Mouse (Mus musculus) liver, embryonic 15.5 days (tissue): ENCODE data around the gene Insm1. TPM values are rescaled to one million over a fixed set of nuclear protein-coding genes. Genes with fewer than 3 reads are reported as not detected.

ENCODE experiments used
- ATAC-seq: fragments of 200-750 bp; cut with Nextera tagmentation; 2 replicates; pipeline ENCODE4 v1.8.0; 2017; ENCODE audit warnings: moderate number of reproducible peaks, mild to moderate bottlenecking, moderate library complexity; ENCODE audit not compliant: insufficient read depth
- H3K27ac ChIP-seq: fragments of 300-500 bp; sonication (generic); replicated peaks from 2 replicates; pipeline ENCODE4 v1.5.1; 2015; ENCODE audit warnings: mild to moderate bottlenecking, inconsistent platforms
- H3K27me3 ChIP-seq: fragments of 300-500 bp; sonication (generic); 2 replicates; pipeline ENCODE4 v1.6.1; 2015; ENCODE audit warnings: mild to moderate bottlenecking, inconsistent platforms
- H3K36me3 ChIP-seq: fragments of 300-500 bp; sonication (generic); replicated peaks from 2 replicates; pipeline ENCODE4 v1.6.1; 2015; ENCODE audit warnings: moderate library complexity, mild to moderate bottlenecking, inconsistent platforms
- H3K4me1 ChIP-seq: fragments of 300-500 bp; sonication (generic); replicated peaks from 2 replicates; pipeline ENCODE4 v1.6.1; 2015; ENCODE audit warnings: inconsistent platforms
- H3K4me2 ChIP-seq: fragments of 300-500 bp; sonication (generic); 2 replicates; pipeline ENCODE4 v1.6.1; 2015; ENCODE audit warnings: moderate library complexity, mild to moderate bottlenecking, inconsistent platforms
- H3K4me3 ChIP-seq: fragments of 300-500 bp; sonication (generic); replicated peaks from 2 replicates; pipeline ENCODE4 v1.5.1; 2015; ENCODE audit warnings: mild to moderate bottlenecking, inconsistent platforms
- H3K9ac ChIP-seq: fragments of 300-500 bp; sonication (generic); 2 replicates; pipeline ENCODE4 v1.6.1; 2015; ENCODE audit warnings: moderate library complexity, mild to moderate bottlenecking, inconsistent platforms
- H3K9me3 ChIP-seq: fragments of 300-500 bp; sonication (generic); replicated peaks from 2 replicates; pipeline ENCODE4 v1.6.1; 2016; ENCODE audit warnings: inconsistent platforms
- WGBS: fragments of 180-500 bp; shearing (Covaris S2); methylation state at CpG from one replicate; pipeline ENCODE4 v1.1.7; 2015; ENCODE audit warnings: mixed read lengths; ENCODE audit not compliant: insufficient replicate concordance; 5-methylcytosine and 5-hydroxymethylcytosine counted together
- polyA plus RNA-seq: library from polyadenylated mRNA; unstranded; fragments of >200 nt; fragmentation: Nextera tagmentation; extraction: Ambion mirVana; gene quantifications from 2 replicates; pipeline ENCODE4 v1.2.1, GENCODE M21; 2015

The Insm1 gene
- polyA plus RNA-seq, 1 experiment from 2014 or later = not detected

- ATAC-seq = no peak
- Histone ChIP-seq H3K9ac (no peak overlapping the region), H3K27me3 (no peaks in the 10 kb centered on the region), H3K36me3 (no peaks in the 10 kb centered on the region), H3K4me1 (no peaks in the 10 kb centered on the region), H3K27ac (no peak overlapping the region), H3K4me3 (no peak overlapping the region), H3K9me3 (no peaks in the 10 kb centered on the region), H3K4me2 (no peak overlapping the region)
- 64% methylated on average over 3 of the region's 3 CpGs for WGBS
Measured at GRCm38 (mm10) chr2:146266539-146266938, 44.8 kb downstream of the Insm1 start.
